Mouse (Mus musculus) megakaryocyte, embryonic 14.5 days (primary cell): ENCODE data around the gene Prr3.
"Not testable (repeated sequence)": the region's sequence is repeated elsewhere in the genome, so short reads cannot be mapped to it uniquely, and the experiment has no call there.

ENCODE experiments used
- FLI1 ChIP-seq: IDR thresholded peaks from 2 replicates; pipeline ENCODE4 v1.6.1; 2012; ENCODE audit warnings: low read length, inconsistent platforms, mixed read lengths
- GATA1 ChIP-seq: IDR thresholded peaks from 3 replicates; pipeline ENCODE4 v1.6.1; 2012; ENCODE audit warnings: mixed read lengths, low read length, inconsistent platforms, borderline replicate concordance

DNA sequence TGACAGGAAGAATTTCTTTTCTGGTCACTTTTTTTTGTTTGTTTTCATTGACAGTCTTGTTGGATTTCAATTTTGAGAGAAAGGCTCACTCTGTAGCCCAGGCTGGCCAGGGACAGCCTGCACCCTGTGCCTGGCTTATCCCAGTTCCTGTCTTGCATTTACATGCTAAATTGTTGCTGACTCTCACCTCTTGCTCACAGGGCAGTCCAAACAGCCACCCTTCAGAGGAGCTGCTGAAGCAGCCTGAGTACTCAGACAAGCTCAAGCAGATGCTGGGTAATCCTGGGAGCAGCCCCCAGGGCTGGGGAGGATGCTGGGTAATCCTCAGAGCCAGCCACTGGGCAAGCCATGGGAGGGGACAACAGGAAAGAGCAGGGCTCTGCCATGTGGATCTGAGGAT lies 29.1 kb downstream of the Prr3 start:
- not testable (repeated sequence) for TF ChIP-seq GATA1, FLI1
